Mouse (Mus musculus) adrenal gland, adult 18-20 months (tissue): Measurements from ENCODE around the gene Cenpk. TPM values are rescaled to one million over a fixed set of nuclear protein-coding genes. Genes with fewer than 3 reads are reported as not detected.

Experiments
- total RNA-seq, 2 experiments: library from RNA; stranded (reverse); gene quantifications; 1 replicate in 1 of 2; 2 replicates in 1 of 2; pipeline ENCODE4 v1.2.3; 2021

Cenpk gene
- total RNA-seq, 2 experiments from 2014 or later, result 1.6 to 1.8 TPM

Other genes with a start within 250 kb of the Cenpk start
- gene Nln, start 119.0 kb upstream of the Cenpk start, total RNA-seq, result 10 to 100 TPM; 15.2 to 16.5 TPM
- gene Sgtb, start 118.9 kb upstream of the Cenpk start, total RNA-seq, result 10 to 100 TPM in 1 of 2 experiments, 1 to 10 TPM in 1; 7.0 to 18.3 TPM
- 10 to 100 TPM; 58.9 to 72.0 TPM for gene Trappc13, start 50.1 kb upstream of the Cenpk start, total RNA-seq
- 10 to 100 TPM; 15.2 to 16.3 TPM for gene Trim23, start 49.8 kb upstream of the Cenpk start, total RNA-seq
- 10 to 100 TPM; 13.1 to 13.3 TPM for gene Ppwd1, start 232 bp downstream of the Cenpk start, total RNA-seq
- gene Adamts6, start 59.2 kb downstream of the Cenpk start, total RNA-seq, result 1 to 10 TPM; 1.5 to 2.0 TPM